Mouse (Mus musculus) heart, postnatal 25 days (tissue): ENCODE measurements around the gene C330007P06Rik. TPM values are rescaled to one million over a fixed set of nuclear protein-coding genes. Genes with fewer than 3 reads are reported as not detected.
A peak's percentile ranks its signal among the peaks of the same experiment; 100 is the strongest.

ENCODE experiments used
- DNase-seq: peaks from one replicate; pipeline ENCODE4 v3.0.0; 2022; ENCODE audit warnings: low spot score
- intact Hi-C: fragments of 180-260 bp; cut with DNase I; formaldehyde crosslinking; loops from one replicate; pipeline ENCODE4 v1.15.1; 2025
- total RNA-seq, 2 experiments: library from RNA; stranded (reverse); gene quantifications; 2 replicates each; pipeline ENCODE4 v1.2.3; 2021

C330007P06Rik gene
- total RNA-seq, 2 experiments from 2014 or later = 15.3 to 17.5 TPM

- no peak for DNase-seq
- intact Hi-C loops = no loop called here
Observed at GRCm38 (mm10) chrX:36841698-36842097, 32.2 kb downstream of the C330007P06Rik start.

DNA sequence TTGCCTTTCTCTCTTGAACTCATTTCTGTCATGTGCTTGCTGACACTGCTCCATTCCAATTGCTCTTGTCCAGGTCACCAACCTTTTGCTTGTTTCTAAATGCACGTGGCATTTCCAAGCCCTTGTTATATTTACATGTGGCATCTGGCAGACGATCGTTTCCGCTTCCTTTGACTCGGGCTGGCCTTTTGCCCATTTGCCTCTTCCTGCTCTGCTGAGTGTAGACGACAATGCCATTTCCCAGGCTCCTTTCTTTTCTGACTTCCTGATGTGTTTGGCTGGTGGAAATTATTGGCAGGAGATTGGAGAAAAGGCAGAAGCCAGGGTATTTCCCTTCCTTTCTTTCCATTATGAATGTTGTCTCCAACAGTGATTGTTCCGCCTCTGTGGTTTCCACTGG lies 34.5 kb downstream of the C330007P06Rik start:
- peak; percentile 28 for DNase-seq
- intact Hi-C loops = no loop called here

- intact Hi-C loops = no loop called here
- no peak for DNase-seq
Observed at GRCm38 (mm10) chrX:36837069-36837676, 36.7 kb downstream of the C330007P06Rik start.

DNA sequence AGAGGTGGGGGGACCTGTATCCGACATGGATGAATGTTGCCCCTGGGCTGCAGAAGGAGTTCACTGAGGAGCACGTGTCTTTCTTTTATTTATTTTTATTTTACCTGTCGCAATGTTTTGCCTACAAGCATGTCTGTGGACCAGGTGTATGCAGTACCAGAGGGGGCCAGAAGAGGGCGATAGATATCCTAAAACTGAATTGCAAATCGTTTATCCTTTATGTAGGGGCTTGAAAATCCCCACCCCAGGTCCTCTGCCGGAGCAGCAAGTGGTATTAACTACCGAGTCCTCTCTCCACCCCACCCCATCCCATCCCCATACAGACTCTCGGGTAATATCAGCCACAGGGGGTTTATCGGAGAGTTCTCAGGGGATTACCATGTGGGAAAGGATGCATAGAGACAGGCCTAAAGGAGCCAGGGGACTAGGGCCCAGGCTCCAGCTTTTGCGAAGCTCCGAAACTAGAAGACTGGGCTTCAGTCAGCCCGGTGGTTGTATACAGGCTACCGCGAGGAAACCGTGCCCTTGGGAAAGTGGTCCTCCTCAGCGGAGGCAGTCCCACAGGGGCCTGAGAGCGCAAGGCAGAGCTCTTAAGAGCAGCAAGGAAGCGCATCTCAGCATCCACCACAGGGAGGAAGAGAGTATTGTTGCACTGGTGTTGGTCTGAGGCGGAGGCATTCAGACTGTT lies 40.4 kb downstream of the C330007P06Rik start:
- intact Hi-C loops = loop anchor here (5.0 kb wide), 2 partner anchors 79 to 189 kb away; no protein-coding TSS in a partner anchor
- DNase-seq = no peak

DNA sequence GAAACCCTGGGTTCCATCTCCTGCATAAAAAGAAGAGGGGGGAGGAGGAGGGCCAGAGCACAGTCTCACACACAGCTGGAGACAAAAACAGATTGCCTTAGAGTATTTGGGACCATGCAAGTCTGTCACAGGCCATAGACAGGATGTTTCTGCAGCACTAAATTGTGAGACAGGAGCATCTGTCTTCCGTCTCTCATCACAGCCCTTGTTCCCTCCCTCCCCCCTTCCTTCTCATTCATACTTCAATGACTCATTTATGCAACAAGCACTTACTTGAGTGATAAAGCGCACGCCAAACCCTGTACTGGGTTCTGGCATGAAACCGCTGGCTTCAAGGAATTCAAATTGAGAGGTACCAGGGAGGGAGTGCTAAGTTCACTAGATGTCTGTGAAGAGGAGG lies 42.3 kb downstream of the C330007P06Rik start:
- DNase-seq = no peak
- intact Hi-C loops = loop anchor here (5.0 kb wide), 2 partner anchors 81 to 191 kb away; no protein-coding TSS in a partner anchor

DNA sequence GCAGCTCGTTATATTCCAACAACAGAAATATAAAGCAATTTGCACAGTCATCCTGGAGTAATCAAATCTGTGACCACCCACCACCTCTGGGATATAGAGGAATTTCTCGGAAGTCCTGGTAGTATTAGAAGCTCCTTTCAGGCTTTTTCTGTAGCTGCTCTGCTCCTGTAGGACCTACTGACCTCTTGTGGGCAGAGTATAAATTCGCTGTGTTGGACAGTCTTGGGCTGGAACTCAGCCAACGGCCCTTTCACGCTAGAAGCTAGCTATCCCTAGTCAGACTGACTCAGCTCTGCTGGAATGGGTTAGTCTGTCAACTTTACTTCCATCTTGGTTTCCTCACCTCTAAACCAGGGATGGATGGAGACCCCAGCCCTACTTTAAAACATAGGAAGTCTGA lies 43.6 kb downstream of the C330007P06Rik start:
- intact Hi-C loops = loop anchor here (5.0 kb wide), 2 partner anchors 82 to 192 kb away; no protein-coding TSS in a partner anchor
- DNase-seq = no peak

DNA sequence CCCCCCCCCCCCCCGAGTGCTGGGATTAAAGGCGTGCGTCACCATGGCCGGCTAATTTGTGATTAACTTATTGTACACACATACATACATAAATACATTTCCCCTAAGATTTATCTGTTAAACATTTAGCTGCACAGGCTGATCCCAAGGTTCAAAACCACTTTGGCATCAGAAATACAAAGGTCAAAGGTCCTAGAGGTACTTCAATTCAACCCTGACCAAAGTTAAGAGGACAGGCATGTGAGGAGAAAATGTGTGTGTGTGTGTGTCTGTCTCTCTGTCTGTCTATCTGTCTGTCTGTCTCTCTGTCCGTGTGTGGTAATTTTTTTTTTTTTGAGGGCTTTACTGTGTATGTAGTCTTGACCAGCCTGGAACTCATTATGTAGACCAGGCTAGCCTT lies 47.0 kb downstream of the C330007P06Rik start:
- DNase-seq = no peak
- intact Hi-C loops = loop anchor here (10.0 kb wide), 1 partner anchor 292 kb away; no protein-coding TSS in a partner anchor

DNA sequence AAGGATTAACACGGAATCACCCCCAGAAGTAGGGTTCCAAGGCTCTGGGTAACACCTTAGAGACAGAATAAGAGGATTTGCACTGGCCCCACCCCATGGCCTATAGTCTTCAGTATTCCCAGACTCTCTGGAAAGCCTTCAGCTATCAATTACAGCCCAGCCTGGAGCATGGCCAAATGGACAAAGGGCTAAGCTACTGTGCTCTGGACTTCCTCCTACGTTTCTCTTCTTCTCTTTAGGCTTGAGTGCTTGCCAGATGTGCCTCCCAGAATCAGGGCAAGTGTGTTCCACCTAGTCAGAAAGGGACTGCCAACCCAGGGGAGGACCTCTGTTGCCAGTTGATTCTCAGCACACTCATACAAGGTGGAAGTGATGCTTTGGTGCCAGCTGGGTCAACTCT lies 48.9 kb downstream of the C330007P06Rik start:
- intact Hi-C loops = loop anchor here (10.0 kb wide), 1 partner anchor 290 kb away; no protein-coding TSS in a partner anchor
- DNase-seq = no peak

GRCm38 (mm10) chrX:36823932-36824711 lies 49.8 kb downstream of the C330007P06Rik start:
- DNase-seq = no peak
- intact Hi-C loops = loop anchor here (5.0 to 10.0 kb wide), 2 partner anchors 62 to 289 kb away; no protein-coding TSS in a partner anchor

GRCm38 (mm10) chrX:36820201-36820600 lies 53.7 kb downstream of the C330007P06Rik start:
- DNase-seq = no peak
- intact Hi-C loops = loop anchor here (5.0 to 10.0 kb wide), 2 partner anchors 58 to 285 kb away; no protein-coding TSS in a partner anchor

- DNase-seq = no peak
- intact Hi-C loops = no loop called here
Observed at GRCm38 (mm10) chrX:36819575-36819974, 54.3 kb downstream of the C330007P06Rik start.

DNA sequence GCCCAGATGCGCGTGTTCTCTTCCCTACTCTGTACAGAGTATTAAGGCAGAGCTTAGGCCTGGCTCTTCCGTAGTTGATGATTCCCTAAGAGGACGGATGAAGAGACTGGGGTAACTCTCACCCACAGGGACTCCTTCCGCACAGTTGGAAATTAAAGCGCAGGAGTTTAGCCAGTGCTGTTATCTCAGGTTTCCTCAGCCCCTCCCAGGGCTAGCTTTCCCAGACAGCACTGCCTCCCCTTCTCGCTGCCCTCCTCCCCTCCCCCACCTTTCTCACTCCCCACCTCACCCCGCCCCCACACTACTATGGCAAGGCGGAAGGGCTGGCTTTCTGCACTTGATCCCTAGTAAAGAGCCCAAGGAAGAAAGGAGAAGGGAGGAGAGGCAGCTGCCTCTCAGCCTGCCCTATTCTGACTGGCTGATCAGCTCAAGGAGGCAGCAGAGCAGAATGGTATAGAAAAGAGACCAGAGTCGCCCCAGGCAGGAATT lies 56.9 kb downstream of the C330007P06Rik start:
- DNase-seq = no peak
- intact Hi-C loops = no loop called here

DNA sequence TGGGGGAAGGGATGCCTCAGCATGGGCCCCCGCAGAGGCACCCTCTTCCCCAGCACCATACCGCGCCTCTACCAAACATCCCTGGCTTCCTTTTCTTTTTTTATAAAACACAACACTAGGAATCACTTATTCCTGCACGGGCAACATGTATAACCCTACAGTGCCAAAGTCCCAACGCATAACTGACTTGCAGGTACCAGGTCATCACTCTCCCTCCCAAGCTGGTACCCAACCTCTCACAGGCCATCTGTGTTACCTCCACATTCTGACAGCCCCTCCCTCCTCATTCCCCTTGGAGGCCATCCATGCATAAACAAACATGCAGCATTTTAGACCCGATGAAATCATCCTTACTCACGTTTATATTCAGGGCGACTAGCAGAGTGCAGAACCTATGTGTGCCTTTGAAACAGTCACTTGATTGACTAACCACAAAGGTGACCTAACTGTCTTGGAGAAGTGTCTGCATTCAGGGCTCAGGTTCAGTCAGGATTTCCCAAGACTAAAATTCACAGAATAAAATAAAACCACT lies 57.5 kb downstream of the C330007P06Rik start:
- intact Hi-C loops = no loop called here
- no peak for DNase-seq

GRCm38 (mm10) chrX:36815439-36815838 lies 58.5 kb downstream of the C330007P06Rik start:
- no peak for DNase-seq
- intact Hi-C loops = no loop called here

GRCm38 (mm10) chrX:36815022-36815421 lies 58.9 kb downstream of the C330007P06Rik start:
- intact Hi-C loops = no loop called here
- no peak for DNase-seq

DNA sequence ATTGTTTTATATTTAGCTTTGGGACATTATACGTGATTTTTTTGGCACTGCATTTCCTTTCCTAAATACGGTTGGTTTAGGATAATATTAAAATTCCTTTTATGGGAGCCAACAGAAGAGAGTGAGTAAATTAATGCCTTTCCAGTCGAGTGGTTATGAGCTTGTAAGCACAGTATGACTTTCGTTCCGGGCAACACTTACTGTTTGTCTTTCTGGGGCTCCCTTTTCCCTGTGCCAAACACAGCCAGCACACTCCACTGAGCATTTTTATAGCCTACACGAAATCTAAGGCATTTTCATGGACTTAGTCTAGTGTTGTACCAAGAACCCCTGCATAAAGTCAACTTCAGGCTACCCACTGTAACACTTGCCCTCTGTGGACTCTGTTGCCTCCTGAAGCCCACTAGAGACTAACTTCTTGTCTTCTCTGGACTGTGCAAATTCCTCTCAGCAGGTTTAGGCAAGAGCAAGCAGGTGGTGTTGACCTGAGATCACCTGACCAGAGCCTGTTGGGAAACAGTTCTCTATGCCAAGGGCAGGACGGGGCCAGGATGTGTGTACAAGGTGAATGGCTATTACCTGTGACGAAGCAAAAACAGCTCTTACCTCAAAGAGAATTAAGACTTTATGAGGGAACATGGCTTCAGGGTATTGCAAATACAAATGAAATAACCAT lies 59.6 kb downstream of the C330007P06Rik start:
- no peak for DNase-seq
- intact Hi-C loops = no loop called here

DNA sequence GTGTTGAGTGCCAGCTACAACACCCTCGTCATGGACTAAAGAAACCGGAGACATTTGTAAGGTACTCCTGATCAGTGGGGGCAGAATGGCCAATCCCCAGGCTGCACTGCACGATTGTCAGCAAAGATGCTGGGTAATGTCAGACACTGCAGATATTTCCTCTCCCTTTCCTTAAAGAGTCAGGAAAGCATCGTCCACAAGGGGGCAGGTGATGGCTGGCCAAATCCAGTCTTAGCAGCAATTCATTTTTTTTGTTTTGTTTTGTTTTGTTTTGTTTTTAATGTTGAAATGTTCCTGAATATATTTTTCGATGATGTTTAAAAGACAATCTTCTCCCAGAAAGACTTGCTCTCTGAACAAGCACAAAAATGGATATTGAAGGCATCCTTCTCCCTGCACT lies 62.5 kb downstream of the C330007P06Rik start:
- DNase-seq = no peak
- intact Hi-C loops = loop anchor here (2.0 kb wide), 1 partner anchor 15 kb away; no protein-coding TSS in a partner anchor

DNA sequence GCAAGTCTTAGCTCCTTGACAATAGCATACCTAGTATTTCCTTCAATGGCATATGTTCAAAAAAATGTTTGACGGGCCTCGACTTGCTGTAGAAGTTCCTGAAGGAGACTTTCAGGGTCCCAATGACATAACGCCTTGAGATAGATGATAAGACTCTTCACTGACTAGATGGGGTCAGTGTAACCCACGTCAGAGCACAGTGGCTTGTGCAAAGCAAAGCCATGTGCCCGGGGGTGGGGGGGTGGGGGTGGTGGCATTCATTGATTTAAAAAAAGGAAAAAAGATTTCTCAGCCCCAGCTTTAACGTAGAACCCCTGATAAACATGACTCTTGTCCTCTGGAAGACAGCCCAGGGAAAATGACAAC lies 65.6 kb downstream of the C330007P06Rik start:
- no peak for DNase-seq
- intact Hi-C loops = no loop called here
